Mouse (Mus musculus): ENCODE results near the gene Larp7.

DNA sequence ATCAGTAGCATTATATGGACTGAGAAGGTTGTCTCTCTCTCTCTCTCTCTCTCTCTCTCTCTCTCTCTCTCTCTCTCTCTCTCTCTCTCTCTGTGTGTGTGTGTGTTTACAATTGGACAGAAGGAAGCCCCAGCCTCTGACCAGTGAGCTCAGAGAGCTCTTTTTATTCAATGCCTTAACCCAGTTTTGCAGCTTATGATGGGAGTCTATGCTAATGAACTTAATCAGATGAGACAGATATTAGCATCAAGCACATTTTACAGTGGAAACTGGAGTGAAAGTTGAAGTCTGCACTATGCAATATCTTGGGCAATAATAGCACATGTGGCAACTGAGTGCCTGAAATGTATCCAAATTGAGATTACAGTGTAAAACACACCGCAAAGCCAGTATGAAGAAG is 37.9 kb downstream of the Larp7 start:
- TF ChIP-seq CTCF (IDR thresholded peaks at IDR 0.05; ENCODE audit: extremely low read depth, insufficient read depth, low read length), result no peak
- TF ChIP-seq POLR2A (IDR thresholded peaks at IDR 0.05; ENCODE audit: extremely low read depth, insufficient read depth, low read length), result no peak
